Mouse (Mus musculus): ENCODE data around the gene Wnt11.

- TF ChIP-seq CTCF (IDR thresholded peaks at IDR 0.05; ENCODE audit: insufficient read depth, low read depth, low read length) (no peak), POLR2A (IDR thresholded peaks at IDR 0.05; ENCODE audit: insufficient read depth, low read depth, low read length) (no peak)
These were observed 39.3 kb upstream of the Wnt11 start for GRCm38 (mm10) chr7:98795637-98796036.

Measured in olfactory bulb, adult 2 months (tissue).